Mouse (Mus musculus) kidney, postnatal 10 days (tissue): Measurements from ENCODE around the gene Ulk4.
A peak's percentile ranks its signal among the peaks of the same experiment; 100 is the strongest.

Experiments used
- DNase-seq: peaks from one replicate; pipeline ENCODE4 v3.0.0; 2021; ENCODE audit warnings: mixed read lengths

The Ulk4 gene

DNA sequence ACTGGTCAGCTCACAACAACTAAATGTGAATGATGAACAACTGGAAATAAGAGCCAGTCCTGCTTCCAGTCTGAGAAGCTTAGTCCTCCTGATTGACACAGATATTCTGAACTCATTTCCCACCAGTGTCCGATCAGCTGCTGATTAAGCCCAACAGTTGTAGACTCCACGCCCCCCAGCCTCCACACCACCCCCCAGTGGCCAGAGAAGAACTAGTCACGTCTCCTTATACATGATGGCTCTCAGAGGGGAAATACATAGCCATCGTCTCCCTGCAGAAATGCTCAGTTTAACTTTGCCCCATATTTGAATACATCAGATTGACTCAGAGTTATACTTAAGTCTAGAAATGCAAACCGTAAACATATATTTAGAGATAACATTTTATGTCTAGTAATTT is 184.4 kb downstream of the Ulk4 start:
- DNase-seq, result no peak

DNA sequence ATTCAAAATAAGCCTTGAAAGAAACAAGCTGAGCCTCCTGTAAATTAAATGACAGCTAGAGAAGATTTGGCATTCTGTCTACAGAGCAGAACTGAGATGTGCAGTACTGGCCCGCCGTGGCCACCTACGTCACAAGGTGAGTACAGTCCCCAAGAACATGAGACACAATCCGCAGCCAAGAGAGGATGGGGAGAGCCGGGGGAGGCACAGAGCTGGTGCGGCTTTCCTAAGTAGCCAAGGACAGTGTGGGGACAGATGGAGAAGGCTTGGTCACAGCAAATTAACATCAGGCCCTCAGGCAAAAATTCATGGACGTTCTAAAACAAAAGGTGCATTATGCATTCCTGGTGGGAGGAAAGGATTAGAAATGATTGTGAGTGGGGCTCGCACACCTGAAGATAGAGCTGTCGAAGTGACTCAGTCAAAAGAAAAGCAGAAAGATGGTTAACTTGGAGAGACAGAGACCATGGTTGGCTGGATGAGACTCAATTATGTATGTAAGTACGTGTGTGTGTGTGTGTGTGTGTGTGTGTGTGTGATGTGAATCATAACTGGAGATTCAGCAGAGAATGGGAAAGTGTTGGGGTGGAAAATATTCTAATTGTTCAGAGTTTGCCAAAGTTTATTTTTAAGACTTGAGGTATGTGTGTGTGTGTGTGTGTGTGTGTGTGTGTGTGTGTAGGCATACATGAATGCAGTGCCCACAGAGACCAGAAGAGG is 185.8 kb downstream of the Ulk4 start:
- no peak for DNase-seq

DNA sequence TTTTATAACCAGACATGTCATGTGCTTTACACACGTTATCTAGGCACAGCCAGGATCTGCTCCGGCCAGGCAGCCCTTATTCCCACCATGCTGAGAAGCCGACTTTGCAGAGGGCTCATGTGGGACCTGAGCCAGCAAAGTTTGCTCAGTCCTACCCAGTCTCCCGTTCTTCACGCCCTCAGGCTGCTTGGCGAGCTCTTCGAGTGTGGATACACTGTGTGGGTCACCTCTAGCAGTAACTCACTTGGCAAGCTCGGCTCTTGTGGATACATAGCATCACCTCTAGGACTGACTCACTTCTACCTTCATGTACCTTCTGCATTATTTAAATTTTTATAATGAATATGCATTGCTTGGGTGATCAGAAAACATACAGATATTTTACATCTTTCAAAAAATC is 189.3 kb downstream of the Ulk4 start:
- peak; percentile 46 for DNase-seq

DNA sequence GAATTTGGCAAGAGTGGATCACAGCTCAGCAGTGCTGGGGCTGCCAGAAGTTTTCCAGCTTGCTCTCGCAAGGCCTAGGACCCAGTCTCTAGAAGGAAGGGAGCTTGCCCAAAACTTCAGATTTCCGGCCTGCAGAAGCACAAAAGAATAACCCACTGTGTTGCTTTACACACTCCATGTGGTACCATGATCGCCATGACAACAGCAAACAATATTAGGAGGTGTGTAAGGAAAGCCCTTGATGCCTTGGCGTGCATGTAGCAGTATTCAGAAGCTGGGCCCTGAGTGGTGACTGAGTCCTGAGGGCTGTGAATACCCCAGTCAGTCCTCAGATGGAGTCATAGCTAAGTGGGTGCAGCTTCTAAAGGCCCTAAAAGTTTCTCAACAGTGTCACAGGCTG is 192.8 kb downstream of the Ulk4 start:
- DNase-seq, result no peak

GRCm38 (mm10) chr9:121080834-121081233 is 196.2 kb downstream of the Ulk4 start:
- no peak for DNase-seq

DNA sequence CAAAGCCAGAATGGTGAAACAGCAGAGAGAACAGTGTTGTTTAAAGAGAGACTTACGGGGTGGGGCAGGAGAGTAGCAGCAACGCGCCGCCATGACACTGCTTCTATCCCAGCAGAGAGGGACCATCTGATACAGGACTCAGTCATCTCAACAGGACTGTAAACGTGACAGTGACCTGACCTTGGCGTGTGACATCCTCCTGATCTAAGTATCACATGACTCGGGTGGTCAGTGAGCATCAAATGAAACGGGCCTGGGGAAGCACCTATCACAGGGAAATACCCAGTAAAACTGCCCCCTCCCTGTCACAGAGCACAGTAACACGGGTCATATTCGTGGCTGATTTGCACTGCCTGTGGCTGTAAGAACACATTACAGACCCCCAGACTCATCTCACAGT is 196.6 kb downstream of the Ulk4 start:
- DNase-seq, result no peak

DNA sequence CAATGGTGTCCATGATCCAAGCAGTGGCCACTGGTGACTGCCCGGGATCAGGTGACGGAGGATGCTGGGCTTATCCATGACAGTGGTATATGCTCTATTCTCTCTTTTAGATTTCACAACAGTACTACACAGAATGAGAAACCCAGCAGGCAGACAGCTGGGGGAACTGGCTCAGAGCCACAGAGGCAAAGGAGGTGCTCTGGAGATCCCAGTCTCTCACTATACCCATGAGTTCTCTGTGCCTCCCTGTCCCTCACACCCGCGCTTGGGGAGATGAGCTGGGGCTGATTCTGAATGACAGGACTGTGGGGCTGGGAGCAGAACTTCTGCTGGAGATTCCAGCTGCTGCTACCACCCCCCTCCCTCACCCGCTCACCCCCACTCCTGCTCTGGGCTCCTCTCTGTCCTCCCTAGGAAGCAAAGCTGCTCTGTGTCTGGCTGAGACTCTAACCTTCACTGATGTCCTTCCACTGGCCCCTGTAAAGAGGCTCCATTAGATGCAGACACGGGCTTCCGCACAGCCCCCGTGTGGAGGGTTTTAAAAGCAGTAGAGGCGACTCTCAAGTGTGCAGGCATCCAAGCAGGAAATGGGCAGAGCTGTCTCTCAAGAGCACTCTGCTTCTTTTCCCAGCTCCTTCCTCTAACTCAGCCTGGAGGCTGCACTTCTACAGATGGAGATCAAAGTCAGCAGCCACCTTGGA is 197.5 kb downstream of the Ulk4 start:
- DNase-seq, result peak; percentile 66

DNA sequence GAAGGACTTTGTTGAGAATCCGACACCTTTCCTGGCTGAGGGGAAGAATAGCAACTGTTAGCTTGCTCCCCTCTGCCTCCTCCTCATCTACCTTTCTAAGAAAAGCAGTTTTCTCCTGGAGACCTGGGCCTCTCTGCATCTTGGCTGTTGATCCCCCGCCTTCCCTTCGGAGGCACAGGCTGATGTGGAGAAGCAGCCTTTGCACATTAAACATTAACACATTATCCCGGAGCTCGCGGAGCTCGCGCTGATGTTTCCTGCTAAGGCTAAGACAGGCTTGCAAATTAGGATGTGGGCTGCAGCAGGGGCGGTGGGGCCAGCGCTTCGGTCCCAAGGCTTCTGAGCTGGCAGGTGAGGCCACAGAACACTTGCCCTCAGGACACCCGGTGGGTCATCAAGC is 200.7 kb downstream of the Ulk4 start:
- peak; percentile 54 for DNase-seq

- DNase-seq, result no peak
Measured at GRCm38 (mm10) chr9:121075246-121075645, 201.8 kb downstream of the Ulk4 start.

GRCm38 (mm10) chr9:121074726-121075125 is 202.3 kb downstream of the Ulk4 start:
- no peak for DNase-seq

DNA sequence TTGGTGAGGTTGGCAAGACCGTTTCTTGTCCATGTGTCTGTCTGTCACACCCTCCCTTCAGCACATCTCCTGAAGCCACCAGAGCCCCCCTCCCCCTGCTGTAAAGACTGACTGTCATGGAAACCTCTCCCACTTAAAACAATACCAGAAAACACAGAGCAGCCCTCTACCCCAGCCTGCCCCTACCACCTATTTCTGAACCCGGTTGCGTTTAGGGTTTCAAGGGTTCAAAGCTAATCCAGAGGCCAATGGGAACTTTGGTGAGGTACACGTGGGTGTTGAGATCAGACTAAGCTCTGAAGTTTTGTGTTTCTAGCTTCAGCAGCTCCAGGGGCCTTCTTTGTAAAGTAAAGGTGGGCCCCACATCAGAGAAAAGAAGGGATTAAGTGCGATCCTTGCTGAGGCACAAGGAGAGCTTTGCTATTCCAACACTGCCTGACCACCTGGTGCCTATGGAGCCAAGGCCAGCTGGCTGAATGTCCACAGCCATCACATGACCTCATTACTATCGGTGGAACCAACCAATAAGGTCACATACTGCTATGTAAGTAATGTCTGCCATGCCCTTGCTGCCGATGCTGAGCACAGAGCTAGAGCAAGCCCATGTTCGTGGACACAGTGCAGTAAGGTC is 204.8 kb downstream of the Ulk4 start:
- no peak for DNase-seq

GRCm38 (mm10) chr9:121071461-121072126 is 205.4 kb downstream of the Ulk4 start:
- DNase-seq, result no peak

- DNase-seq, result peak; percentile 56
Measured at GRCm38 (mm10) chr9:121071050-121071449, 205.9 kb downstream of the Ulk4 start.

GRCm38 (mm10) chr9:121068115-121068514 is 208.9 kb downstream of the Ulk4 start:
- no peak for DNase-seq

DNA sequence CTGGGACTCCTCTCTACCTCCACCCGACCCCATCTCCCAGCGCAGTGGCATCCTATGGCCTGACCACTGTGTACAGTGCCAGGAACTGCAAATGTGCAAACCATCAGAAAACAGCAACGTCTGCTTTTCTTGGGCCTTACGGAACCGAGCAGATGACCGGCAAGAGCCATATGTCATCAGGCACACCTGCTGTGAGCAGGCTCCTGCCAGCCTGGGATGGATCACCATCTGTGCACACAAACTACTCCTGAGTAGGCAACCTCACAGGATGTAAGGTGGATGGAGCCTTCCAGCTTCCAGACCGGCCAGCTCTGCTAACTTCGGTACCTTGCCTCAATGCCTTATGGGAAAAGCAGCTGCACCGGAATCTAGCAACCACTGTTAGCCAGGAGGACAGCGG is 210.0 kb downstream of the Ulk4 start:
- no peak for DNase-seq

DNA sequence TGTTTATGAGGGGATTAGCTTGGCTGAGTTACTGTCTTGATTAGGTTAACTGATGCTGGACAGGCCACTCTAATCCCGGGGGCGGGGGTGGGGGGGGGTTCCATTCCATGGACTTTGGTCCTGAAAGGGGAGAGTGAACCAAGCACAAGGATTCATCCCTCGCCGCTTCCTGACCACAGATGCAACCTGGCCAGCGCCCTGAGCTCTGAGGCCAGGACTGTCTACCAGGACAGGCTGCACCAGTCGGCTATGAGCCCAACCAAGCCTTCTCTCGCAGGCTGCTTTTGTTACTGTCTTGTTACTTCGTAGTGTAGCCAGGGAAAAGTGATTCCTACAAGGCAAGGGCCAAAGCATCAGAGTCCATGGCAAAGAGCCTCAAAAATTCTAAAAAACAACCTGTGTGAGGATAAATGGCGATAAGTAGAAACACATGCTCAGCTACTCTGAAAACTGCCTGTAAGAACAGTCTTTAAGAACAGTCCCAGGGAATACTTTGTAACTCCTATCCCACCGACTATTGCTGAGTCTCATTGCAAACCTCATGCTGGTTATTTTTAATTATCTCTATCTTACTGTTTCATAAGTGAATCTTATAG is 211.5 kb downstream of the Ulk4 start:
- DNase-seq, result no peak

GRCm38 (mm10) chr9:121064606-121065355 is 212.2 kb downstream of the Ulk4 start:
- no peak for DNase-seq

DNA sequence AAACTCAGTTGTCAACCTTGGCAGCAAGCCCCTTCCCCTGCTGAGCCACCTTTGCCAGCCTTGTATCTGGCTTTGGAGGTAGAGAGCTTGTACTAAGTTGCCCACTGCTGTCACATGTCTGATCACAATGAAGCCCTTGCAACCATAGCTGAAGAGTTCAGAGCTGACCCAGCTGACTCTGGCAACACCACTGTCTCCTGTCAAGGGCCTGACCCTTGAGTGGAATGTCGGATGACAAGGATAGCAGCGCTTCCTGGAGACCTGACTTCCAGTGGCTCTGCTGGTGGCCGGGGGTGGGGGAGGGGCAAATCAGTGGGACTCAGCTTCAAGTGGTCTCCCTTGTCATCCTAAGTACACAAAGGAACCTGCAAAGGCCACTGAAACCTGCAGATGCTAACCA is 214.3 kb downstream of the Ulk4 start:
- DNase-seq, result no peak

- no peak for DNase-seq
Measured at GRCm38 (mm10) chr9:121061820-121062623, 215.0 kb downstream of the Ulk4 start.

- DNase-seq, result no peak
Measured at GRCm38 (mm10) chr9:121060331-121060730, 216.7 kb downstream of the Ulk4 start.

- DNase-seq, result no peak
Measured at GRCm38 (mm10) chr9:121059286-121059685, 217.7 kb downstream of the Ulk4 start.

- DNase-seq, result no peak
Measured at GRCm38 (mm10) chr9:121058538-121058937, 218.5 kb downstream of the Ulk4 start.
